Mouse (Mus musculus): ENCODE measurements at regions not wholly inside any gene's neighbourhood (a gene's known extent, or its start where the extent isn't known, plus 50 kb on each side); places are given as distances from the start of the nearest gene placed in this dataset.

DNA sequence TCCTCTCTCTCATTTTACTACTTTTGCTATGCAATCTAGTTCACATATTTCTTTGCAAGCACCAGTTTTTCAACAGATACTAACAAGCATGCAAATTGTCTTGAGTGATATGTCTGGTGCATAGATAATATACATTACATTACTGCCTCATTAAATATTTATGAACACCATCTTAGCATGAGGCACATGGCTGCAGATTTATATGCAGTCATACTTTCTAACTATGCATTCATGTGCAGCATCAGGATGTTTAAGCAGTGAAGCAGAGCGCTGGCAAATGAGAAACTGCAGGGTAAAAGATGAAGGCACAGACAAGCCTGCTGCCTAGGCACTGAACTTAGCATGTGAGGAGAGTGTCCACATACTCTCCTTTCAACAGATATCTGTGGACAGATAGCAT is 186.3 kb upstream of the Luzp2 start:
- no peaks in the 10 kb centered on the region for H3K4me1 ChIP-seq (ENCODE audit: control insufficient read depth, insufficient read depth, low read length)
- WGBS: 84% methylated on average over 1 of the region's 1 CpGs
- no peaks in the 10 kb centered on the region for H3K27me3 ChIP-seq (ENCODE audit: control insufficient read depth, insufficient read depth, low read length)
- H3K36me3 ChIP-seq (ENCODE audit: control insufficient read depth, insufficient read depth, low read length): no peaks in the 10 kb centered on the region
- H3K27ac ChIP-seq: no peak overlapping the region
- TF ChIP-seq POLR2A (IDR thresholded peaks at IDR 0.05; ENCODE audit: insufficient read depth, low read depth, low read length) (no peak), EP300 (IDR thresholded peaks at IDR 0.05; ENCODE audit: insufficient read depth, low read depth, low read length) (no peak), CTCF (IDR thresholded peaks at IDR 0.05) (no peak)
- no peak for DNase-seq
- no peak overlapping the region for H3K9ac ChIP-seq (ENCODE audit: low read depth, low read length)
- no peaks in the 10 kb centered on the region for H3K79me2 ChIP-seq (replicated peaks; ENCODE audit: control insufficient read depth, insufficient read depth, low read length)
- no peak overlapping the region for H3K4me3 ChIP-seq
- intact Hi-C loops (cut with DNase I): no loop called here
